Mouse (Mus musculus): ENCODE results near the gene Hadha. TPM values are rescaled to one million over a fixed set of nuclear protein-coding genes. Genes with fewer than 3 reads are reported as not detected.

The Hadha gene
- total RNA-seq (2021) = 473 and 483 TPM in 2 replicates
- long read RNA-seq, full-length matches to known transcripts = 375 of 511 reads
- long read RNA-seq, partial matches to known transcripts = 101 of 511 reads
- long read RNA-seq, other reads (novel, unspliced or antisense) = 35 of 511 reads

DNA sequence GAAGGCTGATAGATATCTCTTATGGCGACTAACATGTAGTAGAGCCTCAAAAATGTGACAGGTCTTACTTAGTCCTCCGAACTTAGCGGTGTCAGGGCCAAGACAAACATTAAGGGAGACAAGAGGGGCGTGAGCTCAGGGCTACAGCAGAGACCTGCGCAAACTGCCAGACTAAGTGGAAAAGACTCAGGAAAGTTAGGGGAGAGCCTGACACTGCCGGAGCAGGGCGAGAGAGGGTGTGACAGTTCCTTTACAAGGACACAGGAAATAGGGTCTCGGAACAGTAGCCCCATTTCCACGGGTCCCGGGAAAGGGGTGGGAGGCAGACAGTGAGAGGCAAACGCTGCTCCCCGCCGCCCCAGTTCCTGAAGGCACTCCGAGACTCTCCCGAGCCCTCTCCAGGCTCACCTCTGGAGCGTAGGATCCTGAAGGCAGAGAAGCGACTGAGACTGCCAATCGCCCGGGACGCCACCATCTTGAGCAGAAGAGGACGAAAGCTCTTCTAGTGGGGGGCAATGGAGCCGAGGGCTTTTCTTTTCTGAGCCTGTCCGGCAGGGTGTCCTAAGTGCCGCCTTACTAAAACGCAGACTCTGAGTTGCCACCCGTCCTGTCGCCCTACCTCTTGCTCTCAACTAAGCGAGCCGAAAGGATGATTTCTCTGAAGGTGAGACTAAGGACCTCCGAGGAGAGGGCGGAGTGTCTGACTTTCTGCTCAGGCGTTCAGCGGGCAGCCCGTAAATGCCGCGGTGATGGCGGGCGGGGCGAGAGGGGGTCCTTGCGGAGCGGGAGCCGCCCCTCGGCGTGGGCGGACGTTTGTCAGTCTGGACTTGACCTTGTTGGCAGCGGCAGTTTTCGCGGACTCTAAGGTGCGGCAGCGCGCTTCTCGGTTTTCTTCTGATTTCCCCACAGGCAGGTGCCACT lies at the start of gene Hadha, which contains the start of gene Hadhb:
Gene Hadha (minus strand): TSS at position 689 of the 921 bp plus-strand sequence.
Gene Hadhb (plus strand): TSS at position 775 of the 921 bp plus-strand sequence.
- DNase-seq = peak; percentile 94

DNA sequence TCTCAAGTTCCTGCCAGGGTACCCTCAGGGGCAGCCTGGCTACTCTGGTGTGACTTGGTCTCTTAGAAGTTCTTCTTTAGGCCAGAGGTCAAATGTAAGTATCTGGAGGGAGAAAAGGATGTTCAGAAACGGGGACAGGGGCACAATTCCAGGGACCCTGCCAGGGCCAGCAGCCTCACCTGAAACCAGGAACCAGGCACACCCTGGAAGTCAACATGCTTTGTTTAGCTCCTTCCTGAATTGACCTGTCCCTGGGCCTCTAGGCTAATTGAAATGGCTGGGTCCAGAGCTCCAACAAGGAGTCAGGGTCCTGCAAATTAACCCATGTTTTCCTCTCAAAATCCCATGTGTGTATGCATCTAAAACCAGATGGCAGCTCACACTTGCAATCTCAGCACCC lies 49.5 kb upstream of the Hadha start:
- no peak for DNase-seq

DNA sequence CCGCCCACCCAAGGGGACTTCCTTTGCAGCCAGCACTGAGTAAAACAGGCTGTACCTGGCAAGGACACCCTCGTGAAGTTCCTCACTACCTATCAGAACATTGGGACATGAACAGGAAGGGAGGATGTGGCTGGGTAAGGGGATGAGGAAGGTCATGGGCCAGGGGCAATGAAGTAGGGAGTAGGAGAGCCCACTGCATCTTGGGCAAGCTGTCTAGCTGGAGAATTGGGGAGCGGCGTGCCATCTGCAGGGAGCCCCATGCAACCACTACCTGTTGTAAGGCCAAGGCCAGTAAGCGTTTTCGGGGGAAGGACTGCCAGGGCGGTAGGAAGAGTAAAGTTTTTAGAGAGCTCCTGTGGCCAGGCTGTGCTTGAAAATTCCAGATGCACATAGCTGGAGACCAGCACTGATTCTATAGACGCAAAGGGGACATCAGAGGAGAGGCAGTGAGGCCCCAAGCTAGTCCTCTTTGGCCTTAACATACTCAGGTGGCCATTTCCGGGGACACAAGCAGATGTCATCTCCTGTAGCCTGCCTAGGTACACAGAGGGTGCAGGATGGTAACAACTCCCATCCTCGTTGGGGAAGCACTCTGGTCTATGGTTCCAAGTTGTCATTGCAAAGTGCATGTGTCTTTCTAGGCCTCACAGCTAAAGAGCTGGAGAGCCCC lies 48.4 kb upstream of the Hadha start:
- no peak for DNase-seq

DNA sequence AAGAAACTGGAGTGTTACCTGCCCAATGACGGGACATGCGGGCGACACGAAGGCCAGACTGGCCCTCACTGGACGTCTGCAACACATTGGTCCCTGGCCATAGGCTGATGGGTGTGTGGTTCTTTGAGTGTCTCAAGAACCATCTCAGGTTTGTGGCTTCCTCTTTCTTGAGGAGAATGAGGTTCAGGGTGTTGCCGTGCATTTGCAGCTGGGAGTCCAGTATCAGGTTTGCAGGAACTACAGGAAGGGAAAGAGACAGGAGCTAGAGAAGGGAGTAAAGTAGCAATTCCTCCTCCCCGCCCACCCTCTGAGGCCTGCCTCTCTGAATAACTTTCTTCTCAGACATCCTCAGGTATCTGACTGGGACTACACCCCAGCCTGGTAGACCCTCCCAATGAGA lies 47.3 kb upstream of the Hadha start:
- no peak for DNase-seq

DNA sequence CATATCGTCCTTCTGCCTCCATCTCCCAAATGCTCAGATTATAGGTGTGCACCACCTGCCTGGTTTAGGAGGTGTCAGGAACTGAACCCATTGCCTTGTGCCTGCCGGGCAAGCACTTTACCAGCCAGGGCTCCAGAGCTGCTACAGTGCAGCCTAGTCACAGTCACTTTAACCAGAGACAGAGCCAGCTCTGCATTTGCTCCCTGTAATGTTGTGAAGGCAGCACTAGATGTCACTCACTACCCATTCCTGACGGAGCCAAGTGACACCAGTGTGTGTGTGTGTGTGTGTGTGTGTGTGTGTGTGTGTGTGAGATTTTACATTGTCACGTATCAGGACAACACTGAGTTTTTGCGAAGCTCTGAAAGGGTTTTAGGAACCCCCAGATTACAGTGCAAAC lies 46.6 kb upstream of the Hadha start:
- no peak for DNase-seq

DNA sequence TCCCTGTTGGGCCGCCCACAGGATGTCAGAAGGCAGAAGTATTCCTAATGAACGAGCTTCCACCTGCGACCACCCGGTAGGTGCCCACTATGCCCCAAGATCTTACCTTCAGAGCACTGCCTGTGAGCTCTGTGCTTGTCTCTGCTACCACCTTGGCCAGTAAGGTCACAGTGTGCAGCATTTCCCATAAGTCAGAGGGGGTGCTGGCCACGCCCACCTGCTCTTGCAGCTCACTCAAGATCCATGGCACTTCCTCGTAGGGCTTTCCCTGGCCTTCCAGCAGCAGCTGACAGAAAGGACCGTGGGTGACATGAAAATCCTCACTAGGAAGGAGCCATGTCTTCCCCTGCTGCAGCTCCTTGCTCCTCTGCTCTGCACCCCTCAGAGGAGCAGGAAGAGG lies 43.3 kb upstream of the Hadha start:
- DNase-seq = no peak

DNA sequence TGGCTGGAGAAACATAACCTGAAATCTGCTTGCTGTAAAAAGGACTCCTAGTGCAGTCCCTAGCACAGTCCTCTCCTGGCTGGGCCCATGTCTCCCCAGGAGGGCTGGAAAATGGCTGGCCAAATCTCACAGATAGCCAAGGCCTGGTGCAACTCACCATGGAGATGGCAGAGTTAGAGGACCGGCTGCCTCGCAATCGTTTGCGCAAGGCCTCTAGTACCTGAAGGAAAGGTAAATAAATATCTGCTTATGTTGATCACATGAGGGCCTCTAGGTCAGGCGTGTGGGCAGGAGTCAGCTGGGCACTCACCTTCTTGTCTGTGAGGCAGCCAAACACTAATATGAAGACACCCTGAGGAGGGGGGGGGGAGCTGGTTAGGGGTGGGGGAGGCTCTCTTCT lies 40.4 kb upstream of the Hadha start:
- no peak for DNase-seq

DNA sequence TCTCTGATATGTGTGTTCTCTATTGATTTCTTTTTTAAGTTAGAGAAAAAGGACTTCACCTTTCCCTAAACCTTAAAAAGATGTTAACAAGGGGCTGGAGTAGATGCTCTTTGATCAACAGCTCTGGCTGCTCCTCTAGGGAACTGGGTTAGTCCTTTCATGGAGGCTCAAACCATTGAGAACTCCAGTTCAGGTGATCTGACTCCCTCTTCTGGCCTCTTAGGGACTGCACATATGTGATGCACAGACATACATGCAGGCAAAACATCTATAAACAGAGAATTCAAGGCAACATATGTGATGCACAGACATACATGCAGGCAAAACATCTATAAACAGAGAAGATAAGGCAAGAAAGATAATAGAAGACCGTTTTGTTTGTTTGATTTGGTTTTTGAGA lies 37.5 kb upstream of the Hadha start:
- DNase-seq = no peak

DNA sequence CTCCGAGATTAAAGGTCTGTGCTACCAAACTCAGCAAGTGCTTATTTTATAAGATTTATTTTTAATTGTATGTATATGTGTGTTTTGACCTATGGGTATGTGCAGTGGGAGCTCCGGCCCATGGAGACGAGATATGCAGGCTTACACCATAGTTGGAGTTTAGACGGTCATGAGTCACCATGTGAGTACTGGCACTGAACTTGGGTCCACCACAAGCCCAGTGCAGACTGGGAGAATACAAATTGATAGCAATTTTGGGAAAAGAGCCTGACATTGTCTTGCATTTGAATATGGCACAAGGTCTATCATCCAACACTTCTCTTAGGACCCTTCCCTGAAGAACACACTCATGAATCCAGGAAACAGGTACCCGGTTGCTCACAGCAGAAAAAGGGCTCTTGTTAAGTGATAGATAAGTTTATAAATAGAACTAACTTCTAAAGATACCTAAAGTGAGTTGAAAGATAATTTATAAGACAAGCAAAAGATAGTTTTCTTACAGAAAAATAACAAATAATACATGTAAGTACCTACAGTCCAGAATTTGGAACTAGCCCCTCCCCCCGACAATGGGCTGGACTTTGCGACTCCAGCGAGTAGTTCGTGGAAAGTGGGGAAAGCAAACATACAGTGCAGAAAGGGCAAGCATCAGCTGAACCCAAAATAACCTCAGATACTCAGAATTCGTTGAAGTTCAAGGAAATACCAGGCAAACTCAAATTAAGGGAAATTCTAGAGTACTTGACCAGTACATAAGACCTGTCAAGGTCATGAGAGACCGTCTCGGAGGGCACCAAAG lies 32.9 kb upstream of the Hadha start:
- no peak for DNase-seq

DNA sequence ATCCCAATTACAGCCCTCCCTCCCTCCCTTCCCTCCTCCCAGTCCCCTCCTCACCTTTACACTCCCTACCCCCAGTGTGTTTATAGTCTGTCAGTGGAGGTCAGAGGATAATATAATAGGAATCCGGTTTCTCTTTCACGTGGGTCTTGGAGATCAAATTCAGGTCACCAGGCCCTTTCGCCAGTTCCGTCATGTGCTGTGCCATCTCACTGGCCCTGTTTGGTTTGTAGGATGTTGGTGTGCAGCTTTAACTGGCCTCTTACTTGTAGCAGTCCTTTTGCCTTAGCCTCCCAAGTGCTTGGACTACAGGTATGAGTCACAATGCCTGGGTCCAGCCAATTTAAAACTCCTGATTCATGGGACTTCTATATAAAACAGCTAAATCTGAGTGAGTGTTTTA lies 20.8 kb upstream of the Hadha start:
- DNase-seq = no peak

DNA sequence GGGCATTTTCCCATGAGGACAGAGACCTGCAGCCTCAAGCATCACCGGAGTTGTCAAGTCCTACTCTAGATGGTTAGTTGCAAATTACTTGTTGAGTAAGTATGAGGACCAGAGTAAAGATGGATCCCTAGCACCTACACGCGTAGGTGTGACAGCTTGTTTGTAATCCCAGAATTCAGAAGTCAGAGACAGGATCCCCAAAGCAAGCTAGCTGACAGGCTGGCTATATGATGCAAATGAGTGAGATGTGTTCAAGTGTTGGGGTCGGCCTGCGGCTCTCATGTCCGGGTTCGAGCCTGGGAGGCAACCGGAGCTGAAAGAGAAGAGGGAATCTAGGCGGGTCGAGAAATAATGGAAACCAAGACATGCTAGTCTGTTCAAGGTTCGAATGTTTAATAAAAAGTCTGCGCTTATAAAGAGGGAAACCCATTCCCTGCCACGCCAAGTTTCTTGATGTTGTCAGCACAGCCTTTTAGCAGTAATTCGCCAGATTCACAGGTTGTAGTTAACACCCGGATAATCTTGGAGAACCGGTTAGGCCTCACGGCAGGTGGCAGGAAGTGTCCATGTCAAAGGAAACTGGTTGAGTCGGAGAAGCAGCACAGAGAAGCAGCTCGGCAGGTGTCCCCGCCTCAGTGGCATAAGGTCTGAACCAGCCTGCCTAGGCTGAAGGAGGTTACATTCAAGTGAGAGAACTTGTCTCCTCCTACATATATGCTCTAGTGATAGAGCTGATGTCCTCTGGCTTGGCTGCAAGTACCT lies 18.1 kb upstream of the Hadha start:
- no peak for DNase-seq

DNA sequence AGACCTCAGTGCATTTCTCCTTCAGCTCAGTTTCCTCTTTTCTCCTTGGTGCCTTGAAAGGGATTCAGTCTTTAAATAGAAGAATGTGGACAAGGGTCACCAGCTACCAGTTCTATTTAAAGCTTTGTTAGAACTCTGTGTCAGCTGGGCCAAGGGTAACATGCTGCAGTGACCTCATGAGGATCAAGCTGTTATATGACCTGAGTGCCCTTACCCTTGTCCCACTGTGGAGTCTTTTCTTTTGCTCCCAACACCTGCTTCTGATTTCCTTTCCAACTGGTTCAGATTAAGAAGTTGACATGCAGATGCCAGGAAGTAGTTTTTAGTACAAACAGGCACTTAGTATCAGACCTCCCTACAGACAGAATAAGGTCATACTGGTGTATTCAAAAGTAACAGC lies 17.2 kb upstream of the Hadha start:
- no peak for DNase-seq

DNA sequence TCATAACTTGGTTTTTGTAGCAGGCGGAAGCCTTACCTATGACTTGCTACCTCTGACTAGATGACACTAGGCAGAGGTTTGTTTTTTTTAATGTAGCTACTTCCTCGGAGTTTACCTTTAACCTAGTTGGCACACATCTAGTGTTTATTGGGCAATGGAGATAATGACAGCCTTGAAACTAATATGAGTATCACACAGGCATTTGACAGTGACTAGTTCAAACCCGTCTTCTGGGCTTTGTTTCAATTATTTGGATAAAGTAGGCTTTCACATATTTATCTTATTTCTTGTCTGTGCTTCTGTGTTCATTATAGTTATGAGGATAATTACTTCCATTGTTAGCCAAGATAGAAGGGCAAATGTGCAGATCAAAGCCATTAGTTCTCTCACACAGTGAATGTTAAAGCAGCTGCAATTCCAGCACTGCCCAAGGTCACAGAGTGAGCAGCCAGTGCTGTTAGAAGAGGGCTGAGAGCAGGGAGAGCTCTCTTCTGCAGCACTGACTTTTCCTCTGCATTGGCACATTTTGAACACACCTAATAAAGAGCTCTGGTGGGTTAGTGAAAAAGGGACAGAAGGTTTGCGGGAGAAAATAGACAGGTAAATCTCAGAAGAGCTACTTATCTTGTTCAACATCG lies 15.5 kb upstream of the Hadha start:
- no peak for DNase-seq

DNA sequence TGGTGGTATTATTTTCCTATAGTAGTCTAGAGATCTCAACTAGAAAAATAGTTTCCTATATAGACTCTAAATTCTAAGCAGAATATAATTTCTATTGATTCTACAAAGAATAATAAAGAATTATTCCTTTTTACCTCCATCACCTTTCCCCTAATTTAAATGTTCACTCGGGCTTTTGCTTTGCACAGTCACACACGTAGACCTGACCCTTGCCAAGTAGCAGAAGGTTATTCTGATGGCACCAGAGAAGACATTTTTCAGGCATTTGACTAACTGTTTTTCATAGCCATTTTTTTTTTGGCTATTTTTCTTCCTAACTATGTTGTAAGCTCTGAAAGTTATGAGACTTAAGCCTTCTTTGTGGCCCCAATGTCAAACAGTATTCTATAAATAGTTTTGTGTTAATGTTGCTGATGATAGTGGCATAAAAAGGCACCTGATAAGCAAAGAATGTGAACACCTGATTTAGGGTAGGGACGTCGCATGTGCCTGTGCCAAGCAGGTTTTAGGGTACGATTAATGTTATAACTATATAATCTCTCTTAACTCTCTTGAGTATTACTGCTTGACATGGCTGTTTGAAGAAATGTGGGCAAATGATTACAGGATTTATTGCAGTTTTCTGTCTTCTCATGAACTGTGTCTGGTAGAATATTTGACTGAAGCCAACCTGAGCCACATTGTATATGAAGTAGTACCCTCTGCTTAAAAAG lies 10.4 kb upstream of the Hadha start:
- DNase-seq = no peak

DNA sequence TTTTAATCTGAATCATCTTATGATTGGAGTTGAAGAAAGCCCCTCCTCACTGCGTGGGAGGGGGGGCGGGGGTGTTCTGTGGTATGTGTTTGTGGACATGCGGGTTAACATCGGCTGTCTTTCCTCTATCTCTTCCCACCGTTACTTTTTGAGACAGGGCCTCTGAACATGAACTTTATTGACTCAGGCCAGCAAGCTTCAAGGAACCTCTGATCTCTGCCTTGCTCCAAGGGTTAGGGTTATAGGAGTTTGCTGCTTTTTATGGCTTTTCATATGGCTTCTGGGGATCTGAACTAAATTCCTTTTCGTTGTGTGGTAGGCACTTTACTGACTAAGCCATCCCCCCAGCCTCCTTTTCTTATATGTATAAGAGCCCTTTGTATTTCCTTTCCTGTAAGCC lies 7.4 kb upstream of the Hadha start:
- no peak for DNase-seq

DNA sequence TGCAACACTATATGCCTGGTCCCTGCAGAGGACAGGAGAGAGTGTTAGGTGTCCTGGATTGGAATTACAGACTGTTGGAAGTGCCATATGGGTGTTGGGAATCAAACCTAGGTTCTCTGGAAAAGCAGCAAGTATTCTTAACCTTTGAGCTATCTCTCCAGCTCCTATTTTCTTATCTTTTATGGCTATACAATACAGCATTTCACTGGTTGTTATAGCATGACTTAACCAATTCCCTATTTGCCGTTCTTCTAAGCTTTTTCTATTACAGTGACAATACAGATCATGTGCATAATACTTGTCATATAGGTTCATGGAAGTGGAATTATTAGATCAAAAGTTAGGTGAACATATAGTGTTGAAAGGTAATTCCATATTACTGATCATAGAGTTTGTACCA lies 6.9 kb upstream of the Hadha start:
- no peak for DNase-seq

DNA sequence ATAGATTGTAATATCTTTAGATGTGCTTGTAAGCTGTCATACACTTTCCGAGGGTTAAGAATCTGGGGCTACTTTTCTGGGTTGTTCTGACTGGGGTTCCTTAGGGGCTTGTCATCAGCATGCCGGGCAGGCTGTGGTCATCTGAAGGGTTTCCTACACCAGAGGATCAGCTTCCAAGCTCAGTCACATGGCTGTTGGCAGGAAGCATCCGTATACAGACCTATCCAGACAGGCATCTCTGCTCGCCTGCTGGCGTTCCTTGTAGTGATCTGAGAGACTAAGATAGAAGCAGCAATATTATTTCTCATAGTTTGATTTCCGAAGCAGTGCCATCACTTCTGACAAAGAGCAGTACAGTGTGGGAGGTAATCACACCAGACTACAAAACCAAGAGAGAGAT lies 4.6 kb upstream of the Hadha start:
- DNase-seq = no peak

DNA sequence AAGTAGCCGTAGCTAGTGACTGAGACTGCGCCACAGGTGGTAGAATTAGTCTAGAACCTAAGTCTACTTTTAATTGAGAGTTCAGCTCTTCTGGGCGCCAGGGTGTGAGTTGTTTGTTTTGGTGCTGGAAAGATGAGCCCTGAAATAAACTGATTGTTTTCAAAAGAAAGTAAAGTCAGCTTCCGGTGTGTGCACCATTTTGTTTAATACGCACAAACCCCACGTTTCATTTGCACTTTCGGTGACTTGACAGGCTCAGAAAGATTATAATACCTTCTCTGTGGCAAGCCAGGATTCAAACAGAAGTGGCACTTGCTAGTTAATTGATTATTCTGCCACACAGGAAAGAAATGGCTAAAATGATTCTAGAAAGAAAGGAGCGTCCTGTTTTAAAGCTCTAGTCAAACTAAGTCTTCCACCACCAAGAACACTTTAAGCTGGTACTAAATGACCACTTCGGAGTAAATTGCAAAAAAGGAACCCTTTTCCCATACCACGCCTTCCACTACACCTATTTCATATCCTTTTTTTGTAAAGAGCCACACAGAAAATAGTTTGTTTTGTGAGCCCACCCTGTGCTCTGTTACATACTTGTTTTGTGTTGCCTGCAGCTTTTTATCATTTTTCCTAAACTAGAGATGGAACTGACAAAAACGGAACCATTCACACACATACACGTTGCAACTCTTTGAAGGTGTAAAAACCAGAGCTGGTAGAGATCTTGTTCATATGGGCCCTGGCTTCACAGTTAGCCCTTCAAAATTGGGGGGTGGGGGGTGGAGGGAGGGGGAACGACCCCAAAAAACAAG lies 1.1 kb upstream of the Hadha start:
- no peak for DNase-seq

DNA sequence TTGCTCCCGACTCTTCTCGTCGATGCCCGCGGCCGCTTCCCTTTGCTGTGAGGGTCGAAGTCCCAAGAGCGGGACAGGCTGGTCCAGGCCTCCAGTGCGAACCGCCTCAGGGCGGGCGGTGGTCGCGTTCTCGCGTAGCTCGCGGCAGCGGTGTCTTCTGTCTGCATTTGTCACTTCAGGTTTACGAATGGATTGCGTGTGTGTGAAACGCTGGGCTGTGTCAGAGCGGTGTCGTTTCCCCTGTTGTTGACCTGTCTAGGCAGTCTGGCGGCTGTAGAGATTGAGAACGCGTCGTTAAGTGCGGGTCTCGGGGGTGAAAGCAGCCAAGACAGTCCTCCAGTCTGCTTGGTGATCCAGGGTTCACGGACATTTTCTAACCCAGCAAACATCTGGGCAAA lies 432 bp upstream of the Hadha start:
- DNase-seq = no peak

DNA sequence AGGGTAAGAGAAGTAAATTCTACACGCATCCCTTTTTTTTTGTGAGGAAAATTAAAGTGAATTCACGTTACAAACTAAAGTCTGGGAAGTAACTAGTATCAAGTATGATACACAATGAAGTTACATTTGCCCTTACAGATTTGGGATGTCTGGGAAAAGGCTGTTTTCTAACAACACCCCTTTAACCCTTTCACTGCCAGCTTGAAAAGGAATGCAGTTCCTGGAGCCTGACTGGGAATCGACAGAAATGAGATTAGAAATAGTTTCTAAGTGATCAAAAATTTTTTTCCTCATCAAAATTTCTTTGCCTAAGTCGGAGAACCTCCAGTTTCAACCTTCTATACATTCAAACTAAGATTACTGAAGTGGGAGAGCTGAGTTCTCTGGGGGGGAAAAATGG lies 949 bp downstream of the Hadha start:
- DNase-seq = no peak

All from adrenal gland, postnatal 25 days (tissue).